Mouse (Mus musculus) CD4-positive, CD25-positive, alpha-beta regulatory T cell, adult 2 months (primary cell): ENCODE results near the gene Riox1.
"Not testable (repeated sequence)": the region's sequence is repeated elsewhere in the genome, so short reads cannot be mapped to it uniquely, and the experiment has no call there.

Source experiments
- DNase-seq: peaks from one replicate; pipeline ENCODE4 v3.0.0-alpha.2; 2012; ENCODE audit warnings: low read depth, low spot score

The Riox1 gene

GRCm38 (mm10) chr12:83949776-83950492 lies 474 bp upstream of the Riox1 start:
- no peak for DNase-seq

- DNase-seq: peak; percentile 58
Measured at GRCm38 (mm10) chr12:83950840-83951701, 663 bp downstream of the Riox1 start.

GRCm38 (mm10) chr12:83951711-83952575 lies 1.5 kb downstream of the Riox1 start:
- DNase-seq: no peak

- DNase-seq: no peak
Measured at GRCm38 (mm10) chr12:83958278-83958677, 7.9 kb downstream of the Riox1 start.

GRCm38 (mm10) chr12:83965235-83965634 lies 14.8 kb downstream of the Riox1 start:
- DNase-seq: no peak

GRCm38 (mm10) chr12:83972117-83972516 lies 21.7 kb downstream of the Riox1 start:
- peak; percentile 77 for DNase-seq

- DNase-seq: no peak
Measured at GRCm38 (mm10) chr12:83978862-83979261, 28.5 kb downstream of the Riox1 start.

- DNase-seq: no peak
Measured at GRCm38 (mm10) chr12:83981615-83982014, 31.2 kb downstream of the Riox1 start.

- no peak for DNase-seq
Measured at GRCm38 (mm10) chr12:83984752-83985151, 34.3 kb downstream of the Riox1 start, which contains the start of gene Heatr4. TSS of gene Heatr4 (minus strand) at chr12:83984852.

GRCm38 (mm10) chr12:83987242-83987582 lies 36.8 kb downstream of the Riox1 start:
- DNase-seq: no peak

- peak; percentile 93 for DNase-seq
Measured at GRCm38 (mm10) chr12:83987583-83988441, 37.4 kb downstream of the Riox1 start, which contains the start of gene Acot2. TSS of gene Acot2 (plus strand) at chr12:83987861.

GRCm38 (mm10) chr12:83988483-83988882 lies 38.1 kb downstream of the Riox1 start:
- DNase-seq: no peak

GRCm38 (mm10) chr12:83989378-83989777 lies 39.0 kb downstream of the Riox1 start:
- no peak for DNase-seq

GRCm38 (mm10) chr12:83997221-83997620 lies 46.8 kb downstream of the Riox1 start:
- DNase-seq: no peak

GRCm38 (mm10) chr12:83998341-83999107 lies 48.1 kb downstream of the Riox1 start:
- DNase-seq: no peak

GRCm38 (mm10) chr12:83999237-83999636 lies 48.8 kb downstream of the Riox1 start:
- DNase-seq: not testable (repeated sequence)

- DNase-seq: no peak
Measured at GRCm38 (mm10) chr12:84000418-84000817, 50.0 kb downstream of the Riox1 start.
